Mouse (Mus musculus) liver, embryonic 11.5 days (tissue): Measurements from ENCODE around the gene Cep85l. TPM values are rescaled to one million over a fixed set of nuclear protein-coding genes. Genes with fewer than 3 reads are reported as not detected.

Experiments
- ATAC-seq: fragments of 200-750 bp; cut with Nextera tagmentation; replicated peaks from 2 replicates; pipeline ENCODE4 v1.8.0; 2017; ENCODE audit warnings: moderate number of reproducible peaks, mild to moderate bottlenecking, moderate TSS enrichment, moderate library complexity; ENCODE audit not compliant: low FRiP score
- DNase-seq: peaks from one replicate; pipeline ENCODE4 v3.0.0-alpha.2; 2017; ENCODE audit warnings: low spot score
- H3K27ac ChIP-seq: fragments of 300-500 bp; sonication (generic); 2 replicates; pipeline ENCODE4 v1.5.1; 2014; ENCODE audit warnings: mild to moderate bottlenecking, low read depth, low read length, control low read depth
- H3K27me3 ChIP-seq: fragments of 300-500 bp; sonication (generic); replicated peaks from 2 replicates; pipeline ENCODE4 v1.6.1; 2014; ENCODE audit warnings: low read length, mixed read lengths; ENCODE audit not compliant: control insufficient read depth, insufficient read depth
- H3K36me3 ChIP-seq: fragments of 300-500 bp; sonication (generic); 2 replicates; pipeline ENCODE4 v1.6.1; 2014; ENCODE audit warnings: mild to moderate bottlenecking, low read length, moderate library complexity, mixed read lengths; ENCODE audit not compliant: control insufficient read depth, insufficient read depth
- H3K4me1 ChIP-seq: fragments of 300-500 bp; sonication (generic); replicated peaks from 2 replicates; pipeline ENCODE4 v1.6.1; 2014; ENCODE audit warnings: low read length, mixed read lengths; ENCODE audit not compliant: control insufficient read depth, insufficient read depth
- H3K4me2 ChIP-seq: fragments of 300-500 bp; sonication (generic); 2 replicates; pipeline ENCODE4 v1.6.1; 2014; ENCODE audit warnings: mild to moderate bottlenecking, control low read depth, moderate library complexity
- H3K4me3 ChIP-seq: fragments of 300-500 bp; sonication (generic); 2 replicates; pipeline ENCODE4 v1.5.1; 2014; ENCODE audit warnings: low read depth, low read length, control low read depth
- H3K9ac ChIP-seq: fragments of 300-500 bp; sonication (generic); 2 replicates; pipeline ENCODE4 v1.6.1; 2014; ENCODE audit warnings: low read depth, low read length, control low read depth
- H3K9me3 ChIP-seq: fragments of 300-500 bp; sonication (generic); 2 replicates; pipeline ENCODE4 v1.6.1; 2016; ENCODE audit warnings: low read length, inconsistent platforms, mixed read lengths; ENCODE audit not compliant: control insufficient read depth
- WGBS: fragments of 180-500 bp; shearing (Covaris S2); extraction: QIAGEN DNeasy Blood & Tissue Kit; methylation state at CpG from one replicate; pipeline ENCODE4 v1.1.7; 2014; 5-methylcytosine and 5-hydroxymethylcytosine counted together
- polyA plus RNA-seq: library from polyadenylated mRNA; unstranded; fragments of >200 nt; fragmentation: Nextera tagmentation; extraction: Ambion mirVana; gene quantifications from 2 replicates; pipeline ENCODE4 v1.2.1, GENCODE M21; 2014

The Cep85l gene
- polyA plus RNA-seq, 1 experiment from 2014 or later = 2.6 TPM

- no peak overlapping the region for H3K9ac ChIP-seq
Measured at GRCm38 (mm10) chr10:53342166-53342728, 37.5 kb downstream of the Cep85l start.

GRCm38 (mm10) chr10:53341288-53341965, 38.3 kb downstream of the Cep85l start:
- Histone ChIP-seq H3K9ac (no peak overlapping the region), H3K36me3 (no peaks in the 10 kb centered on the region), H3K4me1 (no peaks in the 10 kb centered on the region), H3K4me3 (no peak overlapping the region), H3K4me2 (no peak overlapping the region), H3K9me3 (no peaks in the 10 kb centered on the region), H3K27ac (no peak overlapping the region), H3K27me3 (no peaks in the 10 kb centered on the region)
- WGBS = 73% methylated on average over 7 of the region's 7 CpGs
- DNase-seq (no peak), ATAC-seq (peak; percentile 68; the same call in 1 of the 2 replicates)

More at GRCm38 (mm10) chr10:53342166-53342728, 37.5 kb downstream of the Cep85l start:
- Histone ChIP-seq H3K4me3 (no peak overlapping the region), H3K4me1 (no peaks in the 10 kb centered on the region), H3K4me2 (no peak overlapping the region), H3K36me3 (no peaks in the 10 kb centered on the region), H3K27me3 (no peaks in the 10 kb centered on the region), H3K9me3 (no peaks in the 10 kb centered on the region), H3K27ac (no peak overlapping the region)
- ATAC-seq = peak; percentile 60; the same call in 1 of the 2 replicates
- 76% methylated on average over 9 of the region's 9 CpGs for WGBS
- no peak for DNase-seq

DNA sequence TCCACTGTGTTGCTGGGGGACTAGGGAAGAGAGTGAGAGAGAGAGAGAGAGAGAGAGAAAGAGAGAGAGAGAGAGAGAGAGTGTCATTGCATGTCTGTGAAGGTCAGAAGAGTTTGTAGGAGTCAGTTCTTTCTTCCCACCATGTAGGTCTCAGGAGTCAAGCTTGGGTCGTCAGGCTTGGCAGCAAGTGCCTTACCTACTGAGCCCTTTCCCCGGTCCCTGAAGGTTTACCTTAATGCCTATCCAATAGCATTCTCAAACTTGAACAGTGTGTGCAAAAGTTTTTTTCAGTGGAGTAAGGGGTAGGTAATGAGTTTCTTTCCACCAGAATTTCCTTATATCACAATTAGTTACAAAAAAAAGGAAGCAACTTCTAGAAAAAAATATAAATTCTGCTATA, 40.7 kb downstream of the Cep85l start:
- H3K36me3 ChIP-seq = no peaks in the 10 kb centered on the region
- no peak overlapping the region for H3K27ac ChIP-seq
- no peaks in the 10 kb centered on the region for H3K9me3 ChIP-seq
- WGBS = 69% methylated on average over 2 of the region's 2 CpGs
- H3K9ac ChIP-seq = no peak overlapping the region
- ATAC-seq (no peak), DNase-seq (no peak)
- no peaks in the 10 kb centered on the region for H3K27me3 ChIP-seq
- H3K4me3 ChIP-seq = no peak overlapping the region
- H3K4me1 ChIP-seq = peaks cover 5% of the 10 kb centered on the region
- no peak overlapping the region for H3K4me2 ChIP-seq

DNA sequence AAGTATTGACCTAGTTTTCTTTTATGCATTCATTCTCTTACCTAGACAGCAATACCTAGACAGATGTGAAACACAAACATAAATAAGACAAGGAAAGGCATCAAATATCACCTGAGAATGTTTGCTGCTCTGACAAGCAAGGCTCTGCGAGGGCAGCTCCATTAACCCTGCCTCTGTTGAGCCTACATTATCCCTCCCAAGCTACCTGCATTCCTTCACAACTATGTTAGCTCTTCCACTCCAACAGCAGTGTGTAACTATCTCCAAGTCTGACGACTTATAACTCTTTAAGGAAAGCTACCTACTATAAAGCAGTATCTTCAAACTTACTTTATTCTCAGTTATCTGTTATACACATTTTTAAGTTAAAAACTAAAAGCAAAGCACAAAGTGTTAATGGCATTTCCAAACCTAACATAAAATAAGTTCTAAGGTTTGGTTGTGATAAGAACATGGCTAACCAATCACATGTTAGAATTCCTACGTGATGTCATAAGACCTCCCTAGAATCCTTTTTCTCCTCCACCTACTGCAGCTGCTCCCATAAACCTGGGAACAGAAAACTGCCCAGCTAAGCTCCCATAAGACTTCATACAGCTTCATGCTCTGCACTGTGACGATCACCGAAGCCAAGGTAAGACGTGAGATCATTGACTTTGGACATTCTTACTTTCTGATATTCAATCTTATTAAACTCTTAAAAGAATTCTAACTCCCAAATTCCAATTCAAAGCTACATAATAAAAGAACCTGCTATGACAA, 42.4 kb downstream of the Cep85l start, which contains the start of gene Pln:
Gene Pln, plus strand, starts transcription at position 506 of the 762 bp plus-strand sequence.
- Histone ChIP-seq H3K4me2 (no peak within 1 kb of the TSS), H3K27me3 (no peaks in the 10 kb centered on the region), H3K4me1 (peaks cover 12% of the 10 kb centered on the region), H3K36me3 (no peaks in the 10 kb centered on the region), H3K4me3 (no peak within 1 kb of the TSS), H3K9ac (no peak within 1 kb of the TSS), H3K27ac (no peak within 1 kb of the TSS), H3K9me3 (no peaks in the 10 kb centered on the region)
- WGBS = 72% methylated on average over 6 of the region's 6 CpGs
- no peak for DNase-seq
- ATAC-seq = no peak

DNA sequence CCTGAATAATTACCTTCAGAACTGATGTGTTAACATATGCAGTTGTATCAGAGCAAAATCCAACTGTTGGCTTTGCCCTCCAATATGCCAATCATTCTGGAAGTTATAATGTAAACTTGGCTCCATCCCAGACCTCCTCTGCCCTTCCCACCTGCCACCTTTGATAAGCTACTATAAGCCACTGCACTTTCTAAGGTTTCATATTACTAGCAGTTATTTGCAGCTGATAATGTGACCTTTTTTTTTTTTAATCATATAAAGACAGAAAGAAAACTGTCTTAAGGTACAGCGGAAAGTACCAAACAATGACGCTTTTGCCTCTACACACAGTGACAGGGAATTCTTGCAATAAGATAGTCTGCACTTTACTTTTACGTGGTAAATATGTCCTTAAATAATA, 43.8 kb downstream of the Cep85l start:
- H3K27me3 ChIP-seq = no peaks in the 10 kb centered on the region
- ATAC-seq (peak; percentile 64; the same call in 1 of the 2 replicates), DNase-seq (no peak)
- H3K4me3 ChIP-seq = no peak overlapping the region
- H3K36me3 ChIP-seq = no peaks in the 10 kb centered on the region
- H3K4me2 ChIP-seq = no peak overlapping the region
- H3K9me3 ChIP-seq = no peaks in the 10 kb centered on the region
- 71% methylated on average over 3 of the region's 3 CpGs for WGBS
- no peak overlapping the region for H3K27ac ChIP-seq
- no peak overlapping the region for H3K9ac ChIP-seq
- peaks cover 12% of the 10 kb centered on the region for H3K4me1 ChIP-seq

DNA sequence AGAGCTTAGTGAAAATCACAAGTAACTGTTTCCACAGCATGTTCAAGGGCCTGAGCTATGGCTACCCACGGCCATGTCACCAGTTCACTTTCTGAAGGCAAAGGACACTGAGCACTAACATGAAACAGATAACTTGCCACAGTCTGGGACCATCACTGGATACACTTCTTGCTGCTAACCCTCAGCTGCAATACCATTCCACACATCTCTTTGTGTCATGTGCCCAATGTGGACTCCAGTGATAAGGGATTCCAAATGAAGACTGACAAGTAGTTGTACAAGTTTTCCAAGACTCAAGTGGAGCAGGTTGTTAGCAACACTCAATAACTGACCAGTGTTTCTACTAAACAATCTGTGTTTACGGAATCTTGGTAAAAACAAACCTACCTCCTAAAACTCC, 44.5 kb downstream of the Cep85l start:
- no peak for DNase-seq
- peaks cover 12% of the 10 kb centered on the region for H3K4me1 ChIP-seq

GRCm38 (mm10) chr10:53332752-53333151, 47.0 kb downstream of the Cep85l start:
- no peak overlapping the region for H3K27ac ChIP-seq

More for the DNA sequence above, 44.5 kb downstream of the Cep85l start:
- H3K9me3 ChIP-seq = no peaks in the 10 kb centered on the region
- ATAC-seq = peak; percentile 84
- H3K4me2 ChIP-seq = no peak overlapping the region
- H3K4me3 ChIP-seq = no peak overlapping the region
- no peak overlapping the region for H3K9ac ChIP-seq
- H3K27me3 ChIP-seq = no peaks in the 10 kb centered on the region
- no peaks in the 10 kb centered on the region for H3K36me3 ChIP-seq
- WGBS = 79% methylated on average over 2 of the region's 2 CpGs
- H3K27ac ChIP-seq = no peak overlapping the region

DNA sequence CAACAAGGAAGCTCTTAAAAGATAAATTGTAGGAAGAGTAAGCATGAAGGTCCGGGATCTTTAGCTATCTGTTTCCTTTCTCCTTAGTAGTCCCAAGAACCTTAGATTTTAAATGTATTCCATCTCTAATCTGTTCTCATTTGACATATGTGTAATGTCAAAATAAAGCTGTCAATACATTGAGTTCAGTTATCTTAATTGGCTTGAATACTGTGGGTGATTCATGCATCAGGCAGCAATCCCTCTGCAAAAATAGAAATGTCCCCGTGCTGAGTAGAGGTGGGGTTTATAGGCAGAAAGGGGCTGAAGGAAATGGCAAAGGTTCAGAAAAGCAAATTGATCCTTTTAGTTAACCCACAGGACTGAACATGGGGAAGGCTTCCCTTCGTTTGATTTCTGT, 50.5 kb downstream of the Cep85l start:
- no peak overlapping the region for H3K4me2 ChIP-seq
- ATAC-seq (no peak), DNase-seq (no peak)
- no peaks in the 10 kb centered on the region for H3K36me3 ChIP-seq
- H3K9ac ChIP-seq = no peak overlapping the region
- H3K27ac ChIP-seq = no peak overlapping the region
- H3K27me3 ChIP-seq = no peaks in the 10 kb centered on the region
- no peaks in the 10 kb centered on the region for H3K9me3 ChIP-seq
- 61% methylated on average over 3 of the region's 3 CpGs for WGBS
- no peak overlapping the region for H3K4me3 ChIP-seq
- peaks cover 7% of the 10 kb centered on the region for H3K4me1 ChIP-seq

More at GRCm38 (mm10) chr10:53332752-53333151, 47.0 kb downstream of the Cep85l start:
- no peak for ATAC-seq
- no peak for DNase-seq
- no peaks in the 10 kb centered on the region for H3K9me3 ChIP-seq
- H3K4me1 ChIP-seq = peaks cover 12% of the 10 kb centered on the region
- no peak overlapping the region for H3K4me2 ChIP-seq
- no peaks in the 10 kb centered on the region for H3K36me3 ChIP-seq
- no peak overlapping the region for H3K4me3 ChIP-seq
- 48% methylated on average over 2 of the region's 2 CpGs for WGBS
- no peaks in the 10 kb centered on the region for H3K27me3 ChIP-seq
- H3K9ac ChIP-seq = no peak overlapping the region
